Mouse (Mus musculus) granulocyte monocyte progenitor cell, adult 5-6 weeks (primary cell): Measurements from ENCODE around the gene Slc30a4. TPM values are rescaled to one million over a fixed set of nuclear protein-coding genes. Genes with fewer than 3 reads are reported as not detected.

Source experiments
- total RNA-seq, 2 experiments: library from RNA; stranded (forward) in 1 of 2; stranded (reverse) in 1 of 2; fragments of 200-712, 200-1000 nt in 1 of 2; fragments of >200 nt in 1 of 2; fragmentation: Nextera tagmentation in 1 of 2; gene quantifications; 2 replicates each; pipeline ENCODE4 v1.2.3; 2014 to 2017

Gene Slc30a4
- total RNA-seq, 2 experiments from 2014 or later, result 1.3 to 2.0 TPM

Other genes starting within 250 kb of the Slc30a4 start
- gene Gm14085, start 217.7 kb downstream of the Slc30a4 start, total RNA-seq (2014; fragmentation: Nextera tagmentation), result 2.8 and 8.6 TPM in 2 replicates
- gene Gm14085, start 217.7 kb downstream of the Slc30a4 start, total RNA-seq (2017), result 7.2 and 11.4 TPM in 2 replicates
- gene Gatm, start 91.4 kb downstream of the Slc30a4 start, total RNA-seq (2014; fragmentation: Nextera tagmentation), result 94.8 and 123 TPM in 2 replicates
- 96.0 and 115 TPM in 2 replicates for gene Gatm, start 91.4 kb downstream of the Slc30a4 start, total RNA-seq (2017)
- gene AA467197, start 65.7 kb downstream of the Slc30a4 start, total RNA-seq (2014; fragmentation: Nextera tagmentation), result not detected in 2 replicates
- gene AA467197, start 65.7 kb downstream of the Slc30a4 start, total RNA-seq (2017), result 2.4 TPM in 2 replicates
- gene Bloc1s6, start 35.8 kb upstream of the Slc30a4 start, total RNA-seq (2014; fragmentation: Nextera tagmentation), result 25.7 and 31.8 TPM in 2 replicates
- 38.8 and 39.9 TPM in 2 replicates for gene Bloc1s6, start 35.8 kb upstream of the Slc30a4 start, total RNA-seq (2017)
- 22.7 and 29.0 TPM in 2 replicates for gene Sqor, start 62.6 kb upstream of the Slc30a4 start, total RNA-seq (2014; fragmentation: Nextera tagmentation)
- 26.4 and 36.6 TPM in 2 replicates for gene Sqor, start 62.6 kb upstream of the Slc30a4 start, total RNA-seq (2017)